Mouse (Mus musculus): ENCODE data around the gene Nwd1.

- no peak for TF ChIP-seq CTCF (IDR thresholded peaks at IDR 0.05; ENCODE audit: low read depth, low read length)
- no peak for TF ChIP-seq POLR2A (IDR thresholded peaks at IDR 0.05; ENCODE audit: borderline replicate concordance, low read depth, low read length)
Observed at GRCm38 (mm10) chr8:72668925-72669324, 22.4 kb downstream of the Nwd1 start.

Data from bone marrow macrophage, adult 2 months (primary cell).